Mouse (Mus musculus) testis, postnatal 10 days (tissue): ENCODE data around the gene Nrxn3.

Experiments
- DNase-seq: peaks from one replicate; pipeline ENCODE4 v3.0.0; 2021; ENCODE audit warnings: low spot score

Gene Nrxn3

DNA sequence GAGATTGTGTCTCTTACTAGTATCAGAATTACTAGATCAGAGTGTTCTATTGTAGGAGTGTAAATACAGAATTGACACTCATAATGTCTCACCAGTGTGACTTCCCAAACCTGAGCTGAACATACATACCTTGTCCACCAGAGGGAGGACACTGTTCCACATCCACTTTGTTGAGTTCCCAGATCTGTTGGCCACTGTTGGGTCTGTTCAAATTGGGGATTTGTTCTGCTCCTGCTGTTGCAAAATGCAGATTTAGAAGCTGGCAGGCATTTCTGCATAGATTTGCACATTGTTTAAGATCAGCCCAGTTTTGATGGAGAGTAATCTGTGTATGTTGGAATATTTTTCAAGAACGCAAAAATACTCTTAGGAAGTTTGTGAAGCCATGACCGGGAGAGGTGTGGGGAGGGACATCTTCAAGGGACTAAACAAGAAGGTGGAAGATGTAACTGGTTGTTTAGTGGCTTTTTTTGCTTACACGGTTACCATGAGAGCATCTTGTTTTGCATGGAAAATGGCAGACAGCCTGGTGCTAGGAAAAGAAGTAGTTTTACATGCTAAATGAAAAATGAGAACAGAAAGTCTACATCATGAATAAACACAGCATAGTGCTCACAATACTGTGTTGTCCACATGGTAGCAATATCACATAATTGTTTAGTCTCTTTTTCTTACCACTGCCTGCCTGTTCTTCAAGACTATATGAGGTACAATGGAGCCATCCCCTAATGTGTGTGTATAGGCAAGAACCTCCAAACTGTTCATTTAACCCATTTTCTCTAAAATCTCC, 609.0 kb downstream of the Nrxn3 start:
- no peak for DNase-seq

DNA sequence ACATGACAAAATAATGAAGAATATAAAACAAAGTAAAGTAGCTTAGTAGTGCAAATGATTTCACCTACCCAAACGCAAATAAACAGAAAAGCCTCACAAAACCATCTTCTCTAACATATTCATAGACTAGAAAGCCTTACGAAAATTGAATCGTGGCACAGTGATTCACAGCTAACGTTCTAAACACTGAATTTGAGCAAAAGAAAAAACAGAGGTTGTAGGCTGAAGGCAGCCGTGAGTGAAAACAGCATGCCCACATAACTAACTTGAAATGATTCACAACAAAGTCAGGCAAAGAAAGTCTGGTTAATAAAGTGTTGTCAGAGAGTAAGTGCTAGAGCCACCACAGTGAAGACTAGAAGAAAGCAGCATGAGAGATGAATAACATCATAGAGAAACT, 610.8 kb downstream of the Nrxn3 start:
- DNase-seq = no peak

DNA sequence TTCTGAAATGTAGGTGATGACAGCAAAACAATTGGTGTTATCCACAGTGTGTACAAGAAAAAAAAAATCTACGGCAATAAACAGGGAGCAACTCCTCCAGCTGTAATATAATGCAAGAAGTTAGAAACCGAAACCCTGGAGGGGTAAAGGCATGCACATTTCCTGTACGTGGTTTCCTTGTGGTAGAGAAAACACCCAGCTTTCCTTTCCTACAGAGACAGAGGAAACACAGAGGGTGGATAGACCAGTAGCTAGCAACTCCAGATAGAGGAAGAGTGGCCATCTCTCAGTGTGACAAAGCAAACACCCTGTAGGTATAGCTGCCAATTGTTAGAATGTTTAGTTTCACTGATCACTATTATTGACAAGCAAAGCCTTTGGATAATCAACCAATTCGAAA, 642.2 kb downstream of the Nrxn3 start:
- DNase-seq = no peak

DNA sequence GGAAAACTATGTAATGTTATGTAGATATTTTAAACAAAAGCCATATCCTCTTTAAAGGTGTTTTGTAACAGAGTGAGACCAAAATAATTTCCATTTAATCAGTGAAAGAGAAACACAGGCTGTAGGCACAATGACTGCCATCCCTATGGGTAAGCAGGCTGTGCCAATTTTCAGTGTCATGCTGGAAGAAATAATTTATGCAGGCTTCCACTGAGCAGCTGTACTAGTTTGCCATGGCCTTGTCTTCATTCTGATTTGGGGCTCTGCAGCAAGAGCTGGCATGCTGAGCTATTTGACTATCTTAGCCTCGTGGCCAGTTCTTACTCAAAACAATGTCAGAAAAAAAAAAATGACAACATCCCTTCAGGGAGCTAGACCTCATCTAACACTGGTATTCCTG, 647.3 kb downstream of the Nrxn3 start:
- DNase-seq = no peak

DNA sequence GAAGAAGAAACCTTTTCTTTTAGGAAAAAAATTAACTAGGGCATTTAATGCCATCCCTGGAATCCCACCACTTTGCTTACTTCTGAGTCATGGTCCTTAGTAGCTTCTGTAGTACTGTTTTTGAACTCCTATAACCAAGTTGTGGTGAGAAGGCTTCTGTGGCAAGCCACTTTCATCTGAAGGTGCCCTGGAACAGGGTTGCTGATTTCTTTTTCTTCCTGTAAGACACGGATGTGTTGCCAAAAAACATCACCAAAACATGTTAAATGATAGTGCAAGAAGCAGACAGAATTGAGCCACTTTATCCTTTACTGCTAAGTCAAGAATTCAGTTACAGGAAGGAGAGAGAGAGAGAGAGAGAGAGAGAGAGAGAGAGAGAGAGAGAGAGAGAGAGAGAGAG, 653.9 kb downstream of the Nrxn3 start:
- DNase-seq = no peak

DNA sequence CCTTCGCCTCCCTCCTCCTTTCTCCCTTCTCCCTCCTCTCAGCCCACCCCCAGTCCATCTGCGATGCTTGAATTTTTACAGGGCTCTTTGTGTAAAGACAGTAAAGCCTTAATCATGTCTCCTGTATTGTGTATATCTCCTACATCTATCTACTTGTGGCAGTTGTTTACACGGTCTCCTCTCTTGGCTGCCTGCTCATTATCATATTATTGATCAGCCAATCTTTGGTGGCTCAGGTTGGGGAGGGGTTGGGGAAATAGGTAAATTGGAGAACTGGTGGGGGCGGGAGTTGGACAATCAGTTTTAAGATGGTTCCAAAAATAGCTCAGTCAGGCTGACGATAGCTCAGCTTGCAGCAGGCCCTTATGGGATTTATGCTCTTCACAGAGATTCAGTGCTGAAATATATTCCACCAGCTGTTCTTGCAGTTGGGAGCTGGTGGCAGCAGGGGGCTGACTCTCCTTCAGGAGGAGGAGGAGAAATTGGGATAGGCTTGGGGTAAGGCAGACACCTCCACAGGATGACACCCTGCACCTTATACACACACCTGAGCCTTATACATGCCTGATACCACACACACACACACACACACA, 654.5 kb downstream of the Nrxn3 start:
- no peak for DNase-seq

DNA sequence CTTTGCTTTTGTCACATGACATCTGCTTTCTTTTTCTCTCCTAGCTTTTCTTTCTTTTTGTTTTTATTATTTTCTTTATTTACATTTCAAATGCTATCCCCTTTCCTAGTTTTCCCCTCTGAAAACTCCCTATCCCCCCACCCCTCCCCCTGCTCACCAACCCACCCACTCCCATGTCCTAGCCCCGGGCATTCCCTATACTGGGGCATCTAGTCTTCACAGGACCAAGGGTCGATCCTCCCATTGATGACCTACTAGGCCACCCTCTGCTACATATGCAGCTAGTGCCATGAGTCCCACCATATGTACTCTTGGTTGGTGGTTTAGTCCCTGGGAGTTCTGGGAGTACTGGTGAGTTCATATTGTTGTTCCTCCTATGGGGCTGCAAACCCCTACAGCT, 655.0 kb downstream of the Nrxn3 start:
- no peak for DNase-seq

DNA sequence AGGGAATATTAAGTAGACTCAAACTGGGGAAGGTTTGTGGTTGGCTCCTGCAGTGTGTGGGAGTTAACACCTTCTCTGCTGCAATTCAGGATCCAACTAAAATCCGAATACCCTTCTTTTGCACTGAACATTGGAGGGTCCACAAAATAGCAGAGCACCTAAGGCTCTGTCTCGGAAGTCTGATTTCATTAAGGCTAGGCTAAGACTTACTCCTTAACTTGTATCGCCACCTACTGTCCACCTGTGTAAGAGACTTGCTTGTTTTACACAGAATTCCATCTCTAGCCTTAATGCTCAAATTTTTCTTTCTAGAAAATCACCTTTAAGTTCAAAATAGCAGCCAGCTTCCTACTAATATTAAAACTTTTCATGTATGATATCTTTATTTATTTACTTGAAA, 660.6 kb downstream of the Nrxn3 start:
- no peak for DNase-seq

DNA sequence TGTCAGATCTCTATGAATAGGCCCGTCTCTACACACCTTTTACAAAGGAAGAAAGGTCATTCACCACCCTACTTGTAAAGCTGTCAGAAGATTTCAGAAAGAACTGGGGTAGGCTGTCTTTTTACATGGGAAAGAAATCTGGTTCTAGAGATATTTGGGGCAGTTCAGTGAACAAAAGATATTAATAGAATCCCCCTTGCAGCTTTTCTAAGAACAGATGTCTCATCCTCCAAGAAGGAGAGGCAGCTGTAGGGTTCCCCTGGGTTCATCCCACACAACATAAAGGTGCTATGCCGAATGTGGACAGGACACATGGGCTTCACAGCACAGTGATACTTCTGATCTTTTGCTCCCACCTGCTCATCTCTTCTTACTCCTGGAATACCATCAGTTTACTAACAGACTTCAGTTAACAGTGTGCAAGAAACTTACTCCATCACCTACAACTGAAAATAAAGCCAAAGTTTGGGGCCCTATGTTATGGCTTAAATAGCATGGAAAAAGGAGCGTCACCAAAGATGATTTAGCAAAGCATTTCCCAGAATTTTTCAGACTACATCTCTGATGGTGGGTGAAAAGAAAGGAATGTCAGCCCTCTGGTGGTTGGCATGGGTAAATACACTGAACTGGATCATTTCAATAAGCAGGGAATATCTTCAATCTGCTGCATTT, 672.6 kb downstream of the Nrxn3 start:
- DNase-seq = no peak

DNA sequence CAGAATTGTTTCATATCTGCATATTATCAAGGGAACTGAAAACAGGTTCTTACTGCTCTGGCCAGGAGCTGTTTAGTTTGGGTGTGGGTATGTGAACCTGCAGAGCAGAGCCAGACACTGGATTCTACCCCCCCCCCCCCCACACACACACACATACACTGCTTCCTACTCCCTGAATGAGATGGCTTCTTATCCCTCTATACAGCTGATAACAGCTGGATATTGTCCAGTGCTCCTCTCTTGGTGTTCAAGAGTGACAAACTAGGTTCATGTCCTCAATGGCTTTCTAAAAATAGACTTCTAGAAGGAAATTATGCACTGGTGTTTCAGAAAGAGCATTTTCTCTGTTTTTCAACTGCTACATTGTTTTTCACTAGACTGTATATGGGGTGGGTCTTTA, 713.8 kb downstream of the Nrxn3 start:
- no peak for DNase-seq

DNA sequence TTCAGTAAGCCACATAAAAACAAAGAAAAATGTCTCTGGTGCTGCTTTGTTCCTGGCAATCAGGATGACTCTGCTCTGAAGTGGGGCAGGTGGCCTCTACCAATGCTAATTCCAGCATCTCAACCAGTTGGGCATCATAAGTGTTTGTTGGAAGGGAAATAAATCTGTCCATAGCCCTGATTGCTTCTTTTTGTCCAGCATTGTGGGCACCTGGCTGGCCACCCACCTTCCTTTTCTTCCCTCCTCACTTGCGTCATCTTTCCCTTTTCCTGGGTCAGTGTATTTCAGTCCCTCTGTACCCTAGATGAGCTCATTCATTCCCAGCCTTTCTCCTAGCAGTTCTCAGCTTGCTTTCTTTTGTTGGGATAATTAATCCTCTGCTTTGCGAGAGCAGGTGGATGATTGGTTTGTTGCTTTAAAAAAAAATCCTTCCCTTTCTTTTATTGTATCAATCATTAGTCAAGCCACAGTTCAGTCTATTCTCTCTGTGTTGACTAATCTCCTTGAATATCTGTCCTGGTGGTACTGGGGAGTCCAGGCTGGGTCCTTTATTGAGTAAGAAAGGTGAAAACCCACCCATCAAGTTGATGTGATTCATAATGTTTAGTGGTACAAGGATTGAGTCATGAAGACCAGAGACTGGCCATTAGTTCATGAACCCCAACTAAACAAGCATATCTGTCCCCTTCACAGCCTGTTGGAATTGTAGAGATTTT, 719.8 kb downstream of the Nrxn3 start:
- DNase-seq = no peak

DNA sequence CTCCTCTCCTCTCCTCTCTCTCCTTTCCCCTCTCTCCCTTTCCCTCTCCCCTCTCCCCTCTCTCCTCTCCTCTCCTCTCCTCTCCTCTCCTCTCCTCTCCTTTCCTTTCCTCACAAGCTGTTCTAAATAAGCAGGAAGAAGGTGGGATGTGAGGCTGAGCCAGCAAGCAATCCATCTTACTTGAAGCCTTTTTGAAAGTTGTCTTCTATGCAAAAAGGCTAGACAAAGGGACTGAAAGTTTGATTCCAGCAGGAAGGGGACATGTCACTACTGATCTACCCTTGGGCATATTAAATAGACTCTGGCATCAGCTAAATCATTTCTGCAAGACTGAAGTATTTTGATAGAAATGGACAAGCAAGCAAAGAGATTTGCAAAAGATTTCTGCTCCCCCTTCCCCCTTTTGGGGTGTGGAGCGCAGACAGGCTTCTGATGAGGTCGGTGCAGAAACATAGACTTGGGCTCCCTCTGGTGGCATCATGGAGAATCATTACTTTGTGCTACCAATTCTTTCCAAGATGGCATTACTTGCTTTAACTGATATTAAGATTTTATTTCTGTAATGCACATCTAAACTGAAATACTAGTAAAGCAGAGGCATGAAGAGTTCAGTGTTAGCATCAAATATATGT, 728.1 kb downstream of the Nrxn3 start:
- peak; percentile 45 for DNase-seq

DNA sequence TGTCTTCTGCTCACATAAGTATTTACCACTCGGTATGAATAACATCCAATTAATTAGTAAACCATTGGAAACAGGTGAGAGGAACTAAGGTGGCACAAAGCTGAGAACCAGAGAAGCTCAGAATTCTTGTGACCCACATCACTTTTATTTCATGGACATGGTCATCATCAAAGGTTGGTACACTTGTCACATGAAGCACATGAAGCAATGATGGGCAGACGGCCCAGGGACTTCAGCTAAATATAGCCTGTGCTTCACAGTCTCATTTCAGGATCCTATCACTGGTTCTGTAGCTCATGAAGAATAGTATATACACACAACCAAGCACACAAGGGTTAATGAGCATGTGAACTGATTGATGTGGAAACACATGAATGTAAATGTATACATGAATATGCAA, 747.5 kb downstream of the Nrxn3 start:
- DNase-seq = no peak

DNA sequence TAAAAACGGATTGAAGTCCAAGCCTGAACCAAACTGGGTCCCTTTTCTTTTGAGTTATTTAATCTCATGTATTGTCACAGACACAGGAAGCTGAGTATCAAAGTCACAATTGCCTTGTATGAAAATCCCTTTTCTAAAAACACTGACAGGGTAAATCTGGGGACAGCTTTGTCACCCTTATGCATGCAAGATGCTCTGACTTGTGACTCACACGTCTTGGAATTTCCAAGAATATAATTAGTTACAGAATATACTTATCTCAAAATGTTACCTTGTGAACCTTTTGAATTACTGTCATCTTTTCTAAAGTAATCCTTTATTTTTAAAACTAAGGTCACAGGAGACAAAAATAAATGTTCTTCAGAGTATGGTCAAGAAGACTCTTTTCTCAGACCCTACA, 748.6 kb downstream of the Nrxn3 start:
- no peak for DNase-seq

DNA sequence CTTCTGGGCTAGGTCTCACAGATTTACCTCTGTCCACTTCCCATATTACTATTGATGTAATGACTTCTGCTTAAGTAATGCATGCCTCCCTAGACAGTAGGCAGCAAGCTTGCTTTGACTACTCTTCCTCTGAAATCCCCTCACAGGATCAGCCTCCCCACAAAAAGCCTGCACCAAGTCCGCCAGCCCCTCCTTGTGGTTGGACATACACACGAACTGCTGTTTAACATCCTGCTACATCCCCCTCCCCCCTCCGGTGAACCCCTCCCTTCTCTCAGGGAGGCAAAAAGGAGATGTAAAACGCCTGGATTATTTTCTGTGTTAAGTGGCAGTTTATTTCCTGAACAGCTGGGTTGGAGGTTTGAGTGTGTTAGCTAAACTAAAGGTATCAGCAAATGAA, 749.2 kb downstream of the Nrxn3 start:
- DNase-seq = peak; percentile 40

DNA sequence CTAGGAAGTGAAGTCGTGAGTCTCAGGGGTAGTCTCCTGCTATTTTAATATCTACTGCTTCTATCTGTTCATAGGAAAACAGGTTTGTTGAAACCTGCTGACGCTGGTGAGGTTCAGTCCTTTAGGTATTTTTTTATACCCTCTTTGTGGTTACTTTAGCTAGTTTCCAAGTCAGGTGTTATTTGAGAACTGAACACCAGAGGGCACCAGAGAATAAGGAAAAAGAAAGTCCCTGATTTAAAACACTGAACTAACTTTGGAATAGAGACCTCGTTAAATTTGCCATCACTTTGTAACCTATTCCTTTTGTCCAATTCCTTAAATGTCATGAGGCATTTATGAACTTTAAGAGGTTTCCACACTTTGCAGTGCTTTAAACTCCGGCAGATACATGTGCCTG, 756.4 kb downstream of the Nrxn3 start:
- DNase-seq = peak; percentile 50

DNA sequence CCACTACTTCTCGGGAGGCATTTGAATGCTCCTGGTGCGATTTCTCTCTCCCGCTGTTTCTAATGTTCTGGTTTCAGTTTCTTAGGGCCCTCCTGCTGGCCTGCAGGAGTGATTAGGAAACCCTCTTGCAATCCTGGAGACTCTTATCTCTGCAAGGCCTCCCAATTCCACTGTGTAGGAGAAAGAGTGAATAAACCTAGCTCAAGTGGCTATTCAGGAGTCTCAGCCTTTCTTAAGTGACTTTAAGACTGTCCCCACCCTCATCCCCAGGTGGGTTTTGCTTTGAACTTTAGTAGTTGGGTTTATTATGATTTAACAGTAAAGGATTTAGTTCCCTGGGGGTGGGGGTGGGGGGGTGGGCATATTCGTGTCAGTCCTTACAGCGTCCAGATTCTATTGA, 759.5 kb downstream of the Nrxn3 start:
- DNase-seq = no peak

DNA sequence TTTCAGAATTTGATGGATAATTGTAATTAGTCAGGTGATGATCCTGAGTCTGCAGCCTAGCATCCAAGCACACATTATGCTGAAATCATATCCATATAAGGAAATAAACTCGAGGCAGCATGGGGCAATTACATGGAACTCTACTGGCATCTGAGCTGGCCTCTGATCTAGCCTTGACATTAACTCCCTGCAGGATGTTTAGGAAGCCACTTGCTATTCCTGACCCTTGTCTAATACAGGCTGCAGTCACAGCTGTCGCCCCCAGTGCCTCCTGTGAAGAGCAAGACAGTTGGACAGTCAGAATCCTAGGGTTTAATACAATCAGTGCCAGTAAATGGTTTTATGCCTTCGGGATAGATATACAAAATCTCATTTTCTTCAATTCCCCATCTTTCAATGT, 781.4 kb downstream of the Nrxn3 start:
- no peak for DNase-seq

DNA sequence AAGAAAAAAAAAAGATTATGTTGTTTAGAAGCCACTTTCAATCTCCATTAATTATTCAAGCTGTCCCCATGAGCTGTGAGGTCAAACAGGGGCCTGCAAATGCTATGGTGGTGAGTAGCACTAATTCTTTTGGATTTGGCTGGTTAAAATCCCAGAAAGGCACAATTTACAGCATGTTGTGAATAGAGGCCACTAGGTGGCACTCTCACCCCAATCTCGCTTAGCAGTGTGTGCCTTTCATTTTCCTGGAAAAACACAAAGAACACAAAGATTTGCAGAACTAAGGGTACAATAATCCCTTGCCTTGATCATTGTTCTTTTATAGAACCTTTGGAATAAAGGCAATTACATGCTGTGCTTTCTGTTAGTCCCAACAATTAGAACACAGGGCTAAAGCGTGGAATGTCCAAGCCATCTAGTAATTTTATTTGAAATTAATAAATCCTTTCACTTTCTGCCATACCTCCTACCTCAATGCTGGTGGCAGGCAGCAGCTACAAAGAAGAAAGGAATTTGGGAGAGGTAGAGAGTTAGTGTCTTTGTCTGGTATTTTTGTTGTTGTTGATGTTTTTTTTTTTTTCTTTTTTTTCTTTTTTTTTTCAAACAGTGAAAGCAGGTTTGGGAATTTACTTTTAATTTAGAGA, 782.6 kb downstream of the Nrxn3 start:
- peak; percentile 48 for DNase-seq

DNA sequence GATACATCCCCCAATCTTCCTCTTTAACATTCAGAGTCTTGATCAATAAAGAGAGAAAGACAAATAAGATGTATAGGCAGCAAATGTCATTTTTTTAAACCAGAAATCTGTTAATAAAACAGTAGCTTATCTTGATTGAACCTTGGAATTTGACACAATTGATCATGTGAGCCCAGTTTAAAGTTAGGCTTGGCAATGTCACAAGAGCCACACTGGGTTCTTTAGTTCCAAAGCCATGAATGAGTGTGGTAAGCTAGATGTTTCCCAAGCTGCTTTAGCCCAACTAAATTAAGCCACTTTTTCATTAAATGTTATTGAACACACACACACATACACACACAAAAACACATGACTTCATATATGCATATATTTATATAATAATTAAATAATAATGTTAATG, 786.3 kb downstream of the Nrxn3 start:
- no peak for DNase-seq

DNA sequence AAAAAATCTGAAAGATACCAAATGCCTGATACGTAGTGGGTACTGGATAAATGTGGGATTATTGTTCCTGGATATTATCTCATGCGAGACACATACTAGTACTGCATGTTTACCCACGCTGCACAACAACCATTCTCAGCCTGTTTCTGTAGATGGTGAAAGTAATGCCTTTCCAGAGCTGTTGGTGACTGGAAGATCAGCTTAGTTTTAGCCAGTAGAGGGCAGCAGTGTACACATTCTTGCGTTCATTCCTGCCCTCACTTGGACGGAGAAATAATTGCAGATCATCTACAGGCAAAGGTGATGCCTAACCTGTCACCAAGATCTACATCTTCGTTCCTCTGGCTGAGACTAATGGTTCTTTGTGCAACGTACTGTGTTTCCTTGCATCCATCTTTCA, 791.1 kb downstream of the Nrxn3 start:
- DNase-seq = peak; percentile 48

DNA sequence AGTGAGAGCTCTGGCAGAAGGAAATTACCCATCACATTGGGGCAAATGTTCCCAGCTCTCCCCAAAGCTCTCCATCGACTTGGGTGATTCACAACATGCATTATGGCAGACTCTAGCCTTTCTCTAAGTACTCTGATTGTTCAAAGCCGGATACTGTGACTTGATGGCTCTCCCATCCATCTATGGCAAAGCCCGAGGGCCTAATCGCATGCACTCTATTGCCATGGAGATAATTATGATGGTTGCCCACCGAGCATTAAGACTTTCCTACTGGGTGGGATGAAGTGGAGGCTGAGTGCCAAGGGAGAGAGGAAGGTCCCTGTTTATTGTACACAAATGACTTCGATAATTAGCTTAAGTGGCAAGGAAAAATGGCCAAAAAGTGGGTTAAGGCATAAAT, 793.4 kb downstream of the Nrxn3 start:
- no peak for DNase-seq
